Comparison of ENCODE assay signal across 1 mouse cellular context in genomic region chr6:86598742-86599193, GRCm38 (mm10).
TF ChIP-seq lines count a peak whose summit lies in the region.

No protein-coding gene starts in this region.

TF ChIP-seq in MEL, 35 proteins besides CTCF, POLR2A, EP300 and RAD21 (continued from another document):
- TF ChIP-seq TAL1 (IDR thresholded peaks at IDR 0.05; ENCODE audit: low read length) (no peak), UBTF (IDR thresholded peaks at IDR 0.05; ENCODE audit: borderline replicate concordance, insufficient read depth, low read depth, low read length) (0 out of 2 replicates have a peak, but pooled peaks have one; percentile 50), SIN3A (IDR thresholded peaks at IDR 0.05; ENCODE audit: low read length) (peak; percentile 54), USF1 (IDR thresholded peaks at IDR 0.05; ENCODE audit: low read depth, low read length) (peak; percentile 88)
TF ChIP-seq in MEL: peak in this region for 12.
